Comparison of ENCODE assay signal across 8 mouse cellular contexts in genomic region chr9:72806146-72806545, GRCm38 (mm10). TPM values are rescaled to one million over a fixed set of nuclear protein-coding genes. Genes with fewer than 3 reads are reported as not detected.
A peak's percentile ranks its signal among the peaks of the same experiment; 100 is the strongest.
DNase-seq lines count a peak whose midpoint lies in the region; ATAC-seq and TF ChIP-seq lines count a peak whose summit lies in the region.

No protein-coding gene starts in this region.

- H3K27ac ChIP-seq in stomach, embryonic 14.5 days (ENCODE audit: low read length): no peak overlapping the region
- no peak overlapping the region for H3K27ac ChIP-seq in stomach, postnatal 0 days (replicated peaks)
- no peak overlapping the region for H3K27ac ChIP-seq in liver, embryonic 13.5 days

- no peak overlapping the region for H3K9ac ChIP-seq in stomach, embryonic 14.5 days (replicated peaks; ENCODE audit: low read depth, low read length)
- H3K9ac ChIP-seq in stomach, postnatal 0 days (ENCODE audit: low read length): no peak overlapping the region
- no peak overlapping the region for H3K9ac ChIP-seq in liver, embryonic 13.5 days

- no peaks in the 10 kb centered on the region for H3K36me3 ChIP-seq in stomach, embryonic 14.5 days (ENCODE audit: control insufficient read depth, insufficient read depth, low read length)
- no peaks in the 10 kb centered on the region for H3K36me3 ChIP-seq in stomach, postnatal 0 days (ENCODE audit: control insufficient read depth, insufficient read depth, low read length)
- H3K36me3 ChIP-seq in liver, embryonic 13.5 days: no peaks in the 10 kb centered on the region

- no peaks in the 10 kb centered on the region for H3K27me3 ChIP-seq in stomach, embryonic 14.5 days (ENCODE audit: control insufficient read depth, insufficient read depth, low read length)
- no peaks in the 10 kb centered on the region for H3K27me3 ChIP-seq in stomach, postnatal 0 days (ENCODE audit: control insufficient read depth, insufficient read depth, low read length)
- peaks cover 65% of the 10 kb centered on the region for H3K27me3 ChIP-seq in liver, embryonic 13.5 days

- 11% methylated on average over 14 of the region's 14 CpGs for WGBS in stomach, embryonic 14.5 days
- WGBS in stomach, postnatal 0 days: 24% methylated on average over 14 of the region's 14 CpGs
- 15% methylated on average over 14 of the region's 14 CpGs for WGBS in liver, embryonic 13.5 days (ENCODE audit: insufficient replicate concordance)

- no peaks in the 10 kb centered on the region for H3K9me3 ChIP-seq in stomach, embryonic 14.5 days (ENCODE audit: control insufficient read depth, low read depth, low read length)
- H3K9me3 ChIP-seq in stomach, postnatal 0 days (ENCODE audit: control insufficient read depth, low read length): no peaks in the 10 kb centered on the region
- no peaks in the 10 kb centered on the region for H3K9me3 ChIP-seq in liver, embryonic 13.5 days (replicated peaks)

- H3K4me2 ChIP-seq in stomach, embryonic 14.5 days (replicated peaks; ENCODE audit: low read depth, low read length): peak overlapping the region; percentile 94
- no peak overlapping the region for H3K4me2 ChIP-seq in stomach, postnatal 0 days (replicated peaks; ENCODE audit: low read depth)
- peak overlapping the region; percentile 68; the same call in 1 of the 2 replicates for H3K4me2 ChIP-seq in liver, embryonic 13.5 days

- H3K4me1 ChIP-seq in stomach, embryonic 14.5 days (ENCODE audit: control insufficient read depth, insufficient read depth, low read length): no peaks in the 10 kb centered on the region
- H3K4me1 ChIP-seq in stomach, postnatal 0 days (replicated peaks; ENCODE audit: control insufficient read depth, insufficient read depth): no peaks in the 10 kb centered on the region
- peaks cover 5% of the 10 kb centered on the region; the same call in 1 of the 2 replicates for H3K4me1 ChIP-seq in liver, embryonic 13.5 days (replicated peaks)

- TF ChIP-seq CTCF in stomach, postnatal 0 days (IDR thresholded peaks at IDR 0.05; ENCODE audit: low read depth): no peak

- ATAC-seq in stomach, embryonic 14.5 days (ENCODE audit: insufficient number of reproducible peaks, insufficient read depth, low FRiP score, low read depth): no peak
- no peak for ATAC-seq in stomach, postnatal 0 days (ENCODE audit: low FRiP score, low TSS enrichment)
- no peak for ATAC-seq in liver, embryonic 13.5 days (ENCODE audit: low read depth)

- H3K4me3 ChIP-seq in stomach, embryonic 14.5 days (ENCODE audit: low read depth, low read length): peak overlapping the region; percentile 64
- no peak overlapping the region for H3K4me3 ChIP-seq in stomach, postnatal 0 days (ENCODE audit: low read depth, low read length)
- no peak overlapping the region for H3K4me3 ChIP-seq in liver, embryonic 13.5 days (replicated peaks)

- DNase-seq in embryo, embryonic 11 days: peak; percentile 50
- no peak for DNase-seq in embryo, embryonic 10 days (ENCODE audit: low spot score)
- DNase-seq in stomach, postnatal 0 days (ENCODE audit: low spot score): no peak
- no peak for DNase-seq in liver, embryonic 13.5 days
- DNase-seq in right cerebral cortex, postnatal 10 days (ENCODE audit: low spot score in 2 of 2): no peak
- DNase-seq in thymus, postnatal 14 days: no peak
- no peak for DNase-seq in left cerebral cortex, adult 9 months (ENCODE audit: low spot score in 2 of 2)

- TF ChIP-seq EP300 in stomach, postnatal 0 days (optimal IDR thresholded peaks at IDR 0.05): no peak

RNA-seq across cellular contexts. Expression of gene Prtg, which starts 0.5 kb away (rescaled TPM):
- polyA plus RNA-seq in stomach, embryonic 14.5 days (2014; fragmentation: Nextera tagmentation; extraction: Ambion mirVana): 0.52 and 0.68 TPM in 2 replicates
- polyA plus RNA-seq in stomach, postnatal 0 days (2015; fragmentation: Nextera tagmentation; extraction: Ambion mirVana): 0.06 TPM in 2 replicates
- 0.09 and 0.14 TPM in 2 replicates for polyA plus RNA-seq in liver, embryonic 13.5 days (2015; fragmentation: Nextera tagmentation; extraction: Ambion mirVana)
